Mouse (Mus musculus): ENCODE measurements around the gene Olfr1303. TPM values are rescaled to one million over a fixed set of nuclear protein-coding genes. Genes with fewer than 3 reads are reported as not detected.

Olfr1303 gene
- not detected for total RNA-seq (2021)
- long read RNA-seq, experiment 1, result 0 reads
- long read RNA-seq, experiment 2, result 0 reads

- DNase-seq (ENCODE audit: low spot score in 2 of 2), result no peak
These were observed at the start of gene Olfr1303 for GRCm38 (mm10) chr2:111820240-111820639. TSS of gene Olfr1303 (minus strand) at chr2:111820340.

GRCm38 (mm10) chr2:111812936-111813335 lies 7.2 kb downstream of the Olfr1303 start:
- no peak for DNase-seq (ENCODE audit: low spot score in 2 of 2)

- no peak for DNase-seq (ENCODE audit: low spot score in 2 of 2)
These were observed 43.0 kb downstream of the Olfr1303 start, which contains the start of gene Olfr1302 for GRCm38 (mm10) chr2:111777129-111777528. TSS of gene Olfr1302 (plus strand) at chr2:111777429.

Other genes with a start within 250 kb of the Olfr1303 start
- not detected for gene Olfr1297, start 193.8 kb downstream of the Olfr1303 start, total RNA-seq (2021)
- gene Olfr1298, start 171.1 kb downstream of the Olfr1303 start, total RNA-seq (2021), result not detected
- not detected for gene Olfr1299, start 158.9 kb downstream of the Olfr1303 start, total RNA-seq (2021)
- not detected for gene Olfr1301, start 69.3 kb downstream of the Olfr1303 start, total RNA-seq (2021)
- not detected for gene Olfr1302, start 42.9 kb downstream of the Olfr1303 start, total RNA-seq (2021)
- gene Olfr1305, start 56.8 kb upstream of the Olfr1303 start, total RNA-seq (2021), result not detected
- not detected for gene Olfr1306, start 95.9 kb upstream of the Olfr1303 start, total RNA-seq (2021)
- gene Olfr1307, start 129.1 kb upstream of the Olfr1303 start, total RNA-seq (2021), result not detected
- gene Olfr1308, start 144.6 kb upstream of the Olfr1303 start, total RNA-seq (2021), result not detected
- gene Olfr1309, start 169.9 kb upstream of the Olfr1303 start, total RNA-seq (2021), result not detected
- gene Olfr1310, start 192.4 kb upstream of the Olfr1303 start, total RNA-seq (2021), result not detected
- gene Olfr1311, start 204.1 kb upstream of the Olfr1303 start, total RNA-seq (2021), result not detected
- gene Olfr1312, start 229.9 kb upstream of the Olfr1303 start, total RNA-seq (2021), result not detected